Mouse (Mus musculus): ENCODE measurements around the gene Pole2.

DNA sequence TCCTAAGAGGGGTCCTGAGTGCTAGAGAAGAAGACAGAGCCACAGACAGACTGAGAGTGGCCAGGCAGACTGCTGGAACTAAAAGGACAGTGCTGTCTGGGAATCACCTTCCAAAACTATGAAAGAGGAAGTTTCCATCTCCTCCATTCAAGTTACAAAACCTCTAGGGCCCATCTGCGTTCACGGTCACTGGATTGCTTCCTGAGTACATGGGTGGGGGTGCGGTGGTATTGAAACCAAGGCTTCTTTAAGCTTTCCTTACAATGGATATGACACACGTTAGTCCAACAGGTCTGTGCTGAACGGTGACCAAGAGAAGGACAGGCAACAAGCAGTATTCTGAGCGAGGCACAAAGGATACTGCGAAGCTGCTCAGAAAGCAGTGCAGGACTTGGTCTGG, 13.6 kb downstream of the Pole2 start:
- TF ChIP-seq CTCF (IDR thresholded peaks at IDR 0.05; ENCODE audit: insufficient read depth, low read length) (no peak), POLR2A (IDR thresholded peaks at IDR 0.05; ENCODE audit: borderline replicate concordance, extremely low read depth, low read depth, low read length) (no peak)
